8 mouse cellular contexts compared by ENCODE assay signal in genomic region chr1:189728784-189729115, GRCm38 (mm10). TPM values are rescaled to one million over a fixed set of nuclear protein-coding genes. Genes with fewer than 3 reads are reported as not detected.
DNase-seq lines count a peak whose midpoint lies in the region; ATAC-seq and TF ChIP-seq lines count a peak whose summit lies in the region.

No protein-coding gene starts in this region.

- peak overlapping the region; percentile 95 for H3K9ac ChIP-seq in kidney, embryonic 15.5 days
- H3K9ac ChIP-seq in hindbrain, embryonic 13.5 days = peak overlapping the region; percentile 75
- H3K9ac ChIP-seq in midbrain, embryonic 14.5 days (replicated peaks; ENCODE audit: low read length) = peak overlapping the region; percentile 36

- peak overlapping the region; percentile 96 for H3K4me3 ChIP-seq in kidney, embryonic 15.5 days (replicated peaks)
- peak overlapping the region; percentile 20 for H3K4me3 ChIP-seq in cortical plate, adult 2 months (ENCODE audit: insufficient read depth, low read length)
- peak overlapping the region; percentile 59 for H3K4me3 ChIP-seq in hindbrain, embryonic 13.5 days
- peak overlapping the region; percentile 51 for H3K4me3 ChIP-seq in midbrain, embryonic 14.5 days (replicated peaks; ENCODE audit: low read depth, low read length)

- no peak for TF ChIP-seq CTCF in cortical plate, adult 2 months (IDR thresholded peaks at IDR 0.05; ENCODE audit: extremely low read depth, insufficient read depth, low read length)

- DNase-seq in kidney, postnatal 4 days = no peak
- no peak for DNase-seq in midbrain, embryonic 14.5 days
- no peak for DNase-seq in gastrocnemius, postnatal 25 days
- no peak for DNase-seq in natural killer cell, adult 2 months (ENCODE audit: low spot score in 2 of 2)
- no peak for DNase-seq in spleen, postnatal 10 days (ENCODE audit: low spot score in 2 of 2)

- H3K36me3 ChIP-seq in kidney, embryonic 15.5 days = no peaks in the 10 kb centered on the region
- H3K36me3 ChIP-seq in hindbrain, embryonic 13.5 days = no peaks in the 10 kb centered on the region
- H3K36me3 ChIP-seq in midbrain, embryonic 14.5 days (ENCODE audit: control insufficient read depth, insufficient read depth, low read length) = no peaks in the 10 kb centered on the region

- 0% methylated on average over 15 of the region's 15 CpGs for WGBS in kidney, embryonic 15.5 days
- WGBS in hindbrain, embryonic 13.5 days = 1% methylated on average over 15 of the region's 15 CpGs
- WGBS in midbrain, embryonic 14.5 days = 2% methylated on average over 15 of the region's 15 CpGs

- TF ChIP-seq POLR2A in cortical plate, adult 2 months (IDR thresholded peaks at IDR 0.05; ENCODE audit: extremely low read depth, insufficient read depth, low read length) = no peak

- H3K4me1 ChIP-seq in kidney, embryonic 15.5 days = peaks cover 64% of the 10 kb centered on the region
- no peaks in the 10 kb centered on the region for H3K4me1 ChIP-seq in cortical plate, adult 2 months (ENCODE audit: control insufficient read depth, insufficient read depth, low read length)
- peaks cover 28% of the 10 kb centered on the region for H3K4me1 ChIP-seq in hindbrain, embryonic 13.5 days (replicated peaks)
- H3K4me1 ChIP-seq in midbrain, embryonic 14.5 days (ENCODE audit: control insufficient read depth, insufficient read depth, low read length) = peaks cover 13% of the 10 kb centered on the region

- no peaks in the 10 kb centered on the region for H3K27me3 ChIP-seq in kidney, embryonic 15.5 days
- H3K27me3 ChIP-seq in hindbrain, embryonic 13.5 days = peaks cover 57% of the 10 kb centered on the region
- H3K27me3 ChIP-seq in midbrain, embryonic 14.5 days (ENCODE audit: control insufficient read depth, insufficient read depth, low read length) = peaks cover 25% of the 10 kb centered on the region

- H3K27ac ChIP-seq in kidney, embryonic 15.5 days = peak overlapping the region; percentile 99
- no peak overlapping the region for H3K27ac ChIP-seq in cortical plate, adult 2 months (ENCODE audit: insufficient read depth, low read length)
- no peak overlapping the region for H3K27ac ChIP-seq in hindbrain, embryonic 13.5 days
- H3K27ac ChIP-seq in midbrain, embryonic 14.5 days (replicated peaks; ENCODE audit: low read depth, low read length) = no peak overlapping the region

- no peaks in the 10 kb centered on the region for H3K9me3 ChIP-seq in kidney, embryonic 15.5 days (replicated peaks)
- no peaks in the 10 kb centered on the region for H3K9me3 ChIP-seq in hindbrain, embryonic 13.5 days
- H3K9me3 ChIP-seq in midbrain, embryonic 14.5 days (ENCODE audit: control insufficient read depth, low read length) = no peaks in the 10 kb centered on the region

- H3K4me2 ChIP-seq in kidney, embryonic 15.5 days = peak overlapping the region; percentile 80
- H3K4me2 ChIP-seq in hindbrain, embryonic 13.5 days = peak overlapping the region; percentile 97
- H3K4me2 ChIP-seq in midbrain, embryonic 14.5 days (ENCODE audit: low read length) = peak overlapping the region; percentile 98

- no peak for ATAC-seq in kidney, embryonic 15.5 days (replicated peaks; ENCODE audit: low FRiP score)
- no peak for ATAC-seq in hindbrain, embryonic 13.5 days (ENCODE audit: low FRiP score)
- 0 out of 2 replicates have a peak, but pooled peaks have one; percentile 4 for ATAC-seq in midbrain, embryonic 14.5 days (ENCODE audit: low FRiP score, low TSS enrichment)

RNA-seq across cellular contexts. Expression of gene Ptpn14, which starts 0.7 kb away (rescaled TPM):
- 17.1 and 17.3 TPM in 2 replicates for polyA plus RNA-seq in kidney, embryonic 15.5 days (2015; fragmentation: Nextera tagmentation; extraction: Ambion mirVana)
- polyA plus RNA-seq in cortical plate, adult 2 months (2012; rRNA removed) = 2.5 and 2.7 TPM in 2 replicates
- polyA plus RNA-seq in hindbrain, embryonic 13.5 days (2015; fragmentation: Nextera tagmentation; extraction: Ambion mirVana) = 1.9 TPM in 2 replicates
- polyA plus RNA-seq in midbrain, embryonic 14.5 days (2014; fragmentation: Nextera tagmentation; extraction: Ambion mirVana) = 0.70 and 1.7 TPM in 2 replicates
- total RNA-seq in gastrocnemius, postnatal 25 days (2021) = 10 to 100 TPM; 10.7 to 13.9 TPM

RNA-seq across cellular contexts. Expression of gene Cenpf, which starts 40.9 kb away (rescaled TPM):
- polyA plus RNA-seq in kidney, embryonic 15.5 days (2015; fragmentation: Nextera tagmentation; extraction: Ambion mirVana) = 80.6 and 92.5 TPM in 2 replicates
- polyA plus RNA-seq in cortical plate, adult 2 months (2012; rRNA removed) = 0.15 and 0.23 TPM in 2 replicates
- polyA plus RNA-seq in hindbrain, embryonic 13.5 days (2015; fragmentation: Nextera tagmentation; extraction: Ambion mirVana) = 26.8 and 28.4 TPM in 2 replicates
- polyA plus RNA-seq in midbrain, embryonic 14.5 days (2014; fragmentation: Nextera tagmentation; extraction: Ambion mirVana) = 13.3 and 27.3 TPM in 2 replicates
- total RNA-seq in gastrocnemius, postnatal 25 days (2021) = 1 to 10 TPM; 1.0 to 1.1 TPM

Comparison
In these comparisons a context has a peak if more than half of its experiments do, and no peak if none do; other contexts are left out.
1. H3K4me3 ChIP-seq: peak in every context shown above with its lines; median percentile 96 in kidney, embryonic 15.5 days; 59 in hindbrain, embryonic 13.5 days; 51 in midbrain, embryonic 14.5 days; 20 in cortical plate, adult 2 months.
2. H3K9ac ChIP-seq: peak in every context shown above with its lines; median percentile 95 in kidney, embryonic 15.5 days; 75 in hindbrain, embryonic 13.5 days; 36 in midbrain, embryonic 14.5 days.
3. RNA of gene Cenpf, which starts 40.9 kb away (polyA plus RNA-seq): 80.6 to 92.5 TPM in kidney, embryonic 15.5 days, 13.3 to 27.3 TPM in midbrain, embryonic 14.5 days and 26.8 to 28.4 TPM in hindbrain, embryonic 13.5 days; 0.15 to 0.23 TPM in cortical plate, adult 2 months; every median in the first group is over 10 times any median in the second.
4. Peak in every context shown above with its lines, with median percentiles within 50 percentile points of each other: H3K4me2 ChIP-seq.